Mouse (Mus musculus) heart, embryonic 14.5 days (tissue): ENCODE data around the gene Olfr129. TPM values are rescaled to one million over a fixed set of nuclear protein-coding genes. Genes with fewer than 3 reads are reported as not detected.

Experiments
- polyA plus RNA-seq: library from polyadenylated mRNA; unstranded; fragments of >200 nt; fragmentation: Nextera tagmentation; extraction: Ambion mirVana; gene quantifications from 2 replicates; pipeline ENCODE4 v1.2.1, GENCODE M21; 2014

Gene Olfr129
- polyA plus RNA-seq, 1 experiment from 2014 or later: not detected

Other genes with a start within 250 kb of the Olfr129 start
- gene Olfr125, start 227.1 kb downstream of the Olfr129 start, polyA plus RNA-seq: not detected in 2 replicates
- not detected in 2 replicates for gene Olfr126, start 212.6 kb downstream of the Olfr129 start, polyA plus RNA-seq
- gene Olfr127, start 159.6 kb downstream of the Olfr129 start, polyA plus RNA-seq: not detected in 2 replicates
- not detected in 2 replicates for gene Olfr128, start 139.5 kb downstream of the Olfr129 start, polyA plus RNA-seq
- gene Olfr761, start 107.0 kb downstream of the Olfr129 start, polyA plus RNA-seq: not detected in 2 replicates
- gene Olfr130, start 3.8 kb upstream of the Olfr129 start, polyA plus RNA-seq: not detected in 2 replicates
- gene Olfr131, start 28.6 kb upstream of the Olfr129 start, polyA plus RNA-seq: not detected in 2 replicates
- gene Olfr132, start 74.4 kb upstream of the Olfr129 start, polyA plus RNA-seq: not detected in 2 replicates
- not detected in 2 replicates for gene Olfr133, start 85.2 kb upstream of the Olfr129 start, polyA plus RNA-seq
- gene Olfr134, start 111.3 kb upstream of the Olfr129 start, polyA plus RNA-seq: not detected in 2 replicates
- not detected in 2 replicates for gene Olfr135, start 144.3 kb upstream of the Olfr129 start, polyA plus RNA-seq
- gene Olfr138, start 201.0 kb upstream of the Olfr129 start, polyA plus RNA-seq: not detected in 2 replicates
- not detected in 2 replicates for gene Olfr137, start 247.5 kb upstream of the Olfr129 start, polyA plus RNA-seq